Mouse (Mus musculus): ENCODE results near the gene Olfr742. TPM values are rescaled to one million over a fixed set of nuclear protein-coding genes. Genes with fewer than 3 reads are reported as not detected.

Olfr742 gene
- total RNA-seq (2022) = not detected

DNA sequence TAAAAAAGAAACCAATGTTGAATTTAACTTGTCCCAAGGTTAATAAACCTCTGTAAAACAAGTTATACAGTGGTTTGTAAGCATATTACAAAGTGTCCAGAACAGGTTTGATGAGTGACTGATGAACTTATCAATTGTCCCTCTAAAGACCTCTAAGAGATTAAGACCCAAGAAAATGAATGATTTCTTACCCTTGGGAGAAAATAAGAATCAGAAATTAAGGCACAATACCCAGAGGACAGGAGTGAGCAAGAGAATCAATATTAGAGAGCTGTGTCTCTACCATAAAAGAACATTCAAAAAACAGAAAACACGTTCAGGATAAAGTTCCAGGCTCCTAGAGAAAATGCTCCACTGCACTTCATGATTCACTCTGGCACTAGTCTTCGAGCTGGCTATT is at the start of gene Olfr742:
Gene Olfr742, plus strand, starts transcription at position 301 of the 400 bp plus-strand sequence.
- no peak for DNase-seq (ENCODE audit: low spot score in 2 of 2)

DNA sequence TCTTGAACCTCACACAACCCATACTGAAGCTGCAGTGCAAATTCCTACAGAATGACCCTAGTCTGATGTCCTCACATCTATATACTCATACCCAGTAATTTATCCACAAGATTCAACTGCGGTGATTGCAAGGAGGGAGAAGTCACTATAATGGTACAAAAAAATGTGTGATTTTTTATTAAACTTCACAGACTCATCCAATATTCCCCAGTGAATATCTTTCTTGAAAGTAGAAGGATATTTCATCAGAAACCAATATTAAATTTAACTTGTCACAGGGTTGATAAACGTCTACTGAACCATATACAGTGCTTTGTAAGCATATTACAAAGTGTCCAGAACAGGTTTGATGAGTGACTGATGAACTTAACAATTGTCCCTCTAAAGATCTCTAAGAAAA is 31.0 kb upstream of the Olfr742 start, which contains the start of gene Olfr741:
Gene Olfr741, plus strand, starts transcription at position 301 of the 400 bp plus-strand sequence.
- no peak for DNase-seq (ENCODE audit: low spot score in 2 of 2)

DNA sequence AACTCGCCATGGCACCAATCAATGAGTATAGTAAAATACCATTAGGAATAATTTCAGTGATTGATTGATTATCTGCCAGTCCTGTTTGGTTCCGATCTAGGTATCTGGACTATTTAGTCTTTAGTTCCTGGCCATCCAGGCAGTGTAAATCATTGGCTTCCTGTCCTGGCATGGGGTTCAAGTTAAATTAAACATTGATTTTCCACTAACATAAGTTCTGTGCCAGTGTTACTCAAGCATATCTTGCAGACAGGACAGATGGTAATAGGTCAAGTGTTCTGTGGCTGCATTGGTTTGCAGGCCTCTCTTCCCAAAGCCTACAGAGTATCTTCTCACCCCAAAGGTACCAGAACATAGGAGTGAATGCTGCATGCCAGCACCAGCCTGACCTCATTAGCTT is 25.0 kb upstream of the Olfr742 start:
- DNase-seq (ENCODE audit: low spot score in 2 of 2) = no peak

DNA sequence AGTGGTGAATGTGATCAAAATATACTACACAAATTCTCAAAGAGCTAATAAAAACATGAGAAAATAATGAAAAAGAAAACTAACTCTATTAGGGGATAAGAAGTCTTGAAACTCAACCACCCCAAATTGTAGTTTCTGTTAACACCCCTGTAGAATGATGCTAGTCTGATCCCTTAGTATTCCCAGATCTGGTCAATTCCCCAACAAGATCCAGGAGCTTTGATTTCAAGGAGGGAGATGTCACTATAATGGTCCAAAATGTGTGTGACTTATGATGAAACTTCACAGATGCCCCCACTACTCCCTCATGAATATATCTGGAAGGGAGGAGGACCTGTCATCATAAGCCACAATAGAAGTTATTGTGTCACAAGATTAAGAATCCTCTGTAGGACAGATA is 18.1 kb downstream of the Olfr742 start, which contains the start of gene Olfr743:
Gene Olfr743, plus strand, starts transcription at position 301 of the 400 bp plus-strand sequence.
- DNase-seq (ENCODE audit: low spot score in 2 of 2) = no peak

DNA sequence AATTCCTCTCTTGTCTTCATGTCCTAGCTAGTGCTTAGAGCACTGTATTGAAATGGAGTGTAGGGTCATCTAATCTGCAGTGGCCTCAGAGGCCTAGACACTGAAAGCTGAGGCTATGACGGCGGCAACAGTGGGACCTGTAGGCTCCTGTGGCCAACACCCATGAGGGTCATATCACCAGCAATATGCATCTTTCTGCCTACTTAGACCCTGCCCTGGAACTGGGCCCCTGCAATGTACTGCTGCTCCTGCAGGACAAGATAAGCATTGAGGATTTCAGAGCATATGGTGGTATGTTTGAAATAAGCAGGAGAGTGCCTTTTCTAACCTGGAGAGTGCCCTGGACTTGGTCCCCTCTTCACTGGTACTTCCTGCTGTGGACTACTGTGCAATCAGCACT is 49.3 kb downstream of the Olfr742 start:
- no peak for DNase-seq (ENCODE audit: low spot score in 2 of 2)

Other genes starting within 250 kb of the Olfr742 start
- gene Olfr732, start 219.4 kb upstream of the Olfr742 start, total RNA-seq (2022) = not detected
- not detected for gene Olfr733, start 202.1 kb upstream of the Olfr742 start, total RNA-seq (2022)
- gene Olfr734, start 176.8 kb upstream of the Olfr742 start, total RNA-seq (2022) = not detected
- gene Olfr735, start 154.7 kb upstream of the Olfr742 start, total RNA-seq (2022) = not detected
- gene Tlr11, start 145.7 kb upstream of the Olfr742 start, total RNA-seq (2022) = not detected
- not detected for gene Olfr736, start 122.4 kb upstream of the Olfr742 start, total RNA-seq (2022)
- gene Olfr738, start 96.0 kb upstream of the Olfr742 start, total RNA-seq (2022) = not detected
- not detected for gene Olfr739, start 85.0 kb upstream of the Olfr742 start, total RNA-seq (2022)
- not detected for gene Olfr740, start 58.1 kb upstream of the Olfr742 start, total RNA-seq (2022)
- gene Olfr741, start 30.9 kb upstream of the Olfr742 start, total RNA-seq (2022) = not detected
- gene Olfr743, start 18.2 kb downstream of the Olfr742 start, total RNA-seq (2022) = not detected
- not detected for gene Olfr744, start 111.3 kb downstream of the Olfr742 start, total RNA-seq (2022)
- not detected for gene Olfr745, start 135.8 kb downstream of the Olfr742 start, total RNA-seq (2022)
- gene Olfr746, start 143.5 kb downstream of the Olfr742 start, total RNA-seq (2022) = not detected
- not detected for gene Olfr747, start 189.6 kb downstream of the Olfr742 start, total RNA-seq (2022)
- gene Olfr748, start 203.8 kb downstream of the Olfr742 start, total RNA-seq (2022) = not detected
- gene Olfr749, start 241.5 kb downstream of the Olfr742 start, total RNA-seq (2022) = not detected

Measured in left cerebral cortex, adult 8-10 months (tissue).